Mouse (Mus musculus): ENCODE data around the gene Mipep.
A peak's percentile ranks its signal among the peaks of the same experiment; 100 is the strongest.

Mipep gene

DNA sequence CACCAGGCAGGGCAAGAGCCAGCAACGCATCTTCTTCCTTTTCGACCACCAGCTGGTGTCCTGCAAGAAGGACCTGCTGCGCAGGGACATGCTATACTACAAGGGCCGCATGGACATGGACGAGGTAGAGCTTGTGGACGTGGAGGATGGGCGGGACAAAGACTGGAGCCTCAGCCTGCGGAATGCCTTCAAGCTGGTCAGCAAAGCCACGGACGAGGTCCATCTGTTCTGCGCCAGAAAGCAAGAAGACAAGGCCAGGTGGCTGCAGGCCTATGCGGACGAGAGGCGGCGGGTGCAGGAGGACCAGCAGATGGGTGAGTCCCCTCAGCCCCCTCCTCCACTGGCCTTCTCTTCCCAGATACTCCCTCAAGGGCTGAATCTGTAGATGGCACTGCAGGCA lies 28.1 kb upstream of the Mipep start:
- no peak for DNase-seq (ENCODE audit: low read depth in 1 of 2, low spot score in 2 of 2)

DNA sequence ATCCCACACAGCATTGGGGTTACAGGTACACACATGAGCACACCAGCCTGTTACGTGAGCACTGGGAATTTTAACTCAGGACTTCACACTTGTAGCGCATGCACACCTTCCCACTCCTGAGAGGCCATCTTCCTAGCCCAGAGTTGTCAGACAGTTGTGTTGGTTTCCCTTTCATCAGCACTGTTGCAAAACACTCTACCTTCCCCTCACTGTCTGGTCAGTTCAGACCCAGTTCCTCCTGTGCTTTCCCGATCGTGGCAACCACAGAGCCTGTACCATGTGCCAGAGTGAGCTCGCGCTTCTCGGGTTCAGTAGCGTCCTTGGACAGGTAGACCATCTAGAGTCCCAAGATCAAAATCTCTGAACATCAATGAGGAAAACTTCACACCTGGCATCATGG lies 27.1 kb upstream of the Mipep start:
- DNase-seq (ENCODE audit: low read depth in 1 of 2, low spot score in 2 of 2) = peak in 1 of 2 experiments; percentile 32

DNA sequence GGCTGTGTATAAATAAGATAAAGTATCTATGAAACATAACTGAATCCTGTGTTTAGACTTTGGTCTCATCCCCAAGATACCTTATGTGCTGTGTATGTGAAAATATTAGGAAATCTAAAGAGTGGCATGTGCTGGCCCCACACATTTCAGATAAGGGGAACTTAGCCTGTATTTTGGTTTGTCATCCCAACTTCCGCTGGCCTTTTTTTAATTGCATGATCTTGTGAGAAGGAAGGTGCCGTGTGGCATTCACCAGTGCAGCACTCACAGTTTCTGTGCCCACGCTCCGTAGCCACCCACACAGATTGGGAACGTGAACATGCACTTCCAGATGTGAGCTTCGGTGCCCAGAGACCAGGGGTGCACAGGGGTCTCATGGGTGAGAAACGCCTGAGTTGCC lies 26.7 kb upstream of the Mipep start:
- peak in 1 of 2 experiments; percentile 23 for DNase-seq (ENCODE audit: low read depth in 1 of 2, low spot score in 2 of 2)

DNA sequence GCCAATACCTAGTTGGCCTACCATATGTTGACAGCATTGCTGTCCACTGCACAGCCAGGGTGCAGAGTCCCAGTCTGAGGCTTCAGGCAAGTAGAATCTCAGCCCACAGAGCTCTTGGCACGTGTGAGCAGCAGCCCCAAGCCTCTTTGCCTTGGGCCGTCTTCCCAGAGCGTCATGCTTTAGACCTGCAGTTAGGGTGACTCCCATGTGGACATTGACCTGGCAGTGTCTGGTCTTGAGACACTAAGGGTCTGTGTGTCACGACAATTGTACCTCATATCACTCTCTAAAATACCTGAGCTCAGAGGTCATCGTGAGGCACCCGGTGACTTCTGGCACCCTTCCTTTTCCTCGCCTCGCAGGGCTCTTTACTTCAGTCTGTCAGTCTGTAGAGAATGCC lies 25.3 kb upstream of the Mipep start:
- no peak for DNase-seq (ENCODE audit: low read depth in 1 of 2, low spot score in 2 of 2)

DNA sequence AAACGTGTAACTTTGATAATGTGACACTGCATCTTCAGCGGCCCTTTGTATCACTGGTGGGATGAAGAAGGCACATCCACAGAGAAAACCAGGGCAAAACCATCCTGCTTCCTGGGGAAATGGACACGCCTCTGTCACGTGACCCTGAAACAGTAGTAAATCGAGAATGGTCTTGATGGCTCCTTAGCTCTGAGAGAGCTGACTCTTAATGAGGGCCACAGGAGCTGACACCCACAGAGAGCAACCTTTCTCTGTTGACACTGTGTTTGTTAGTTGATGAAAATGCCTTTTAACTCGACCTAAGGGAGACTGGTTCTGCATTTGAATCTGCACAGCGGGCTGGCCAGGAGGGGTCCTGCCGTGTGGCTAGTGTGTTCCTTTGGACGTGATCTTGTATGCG lies 22.6 kb upstream of the Mipep start:
- DNase-seq (ENCODE audit: low read depth in 1 of 2, low spot score in 2 of 2) = no peak

DNA sequence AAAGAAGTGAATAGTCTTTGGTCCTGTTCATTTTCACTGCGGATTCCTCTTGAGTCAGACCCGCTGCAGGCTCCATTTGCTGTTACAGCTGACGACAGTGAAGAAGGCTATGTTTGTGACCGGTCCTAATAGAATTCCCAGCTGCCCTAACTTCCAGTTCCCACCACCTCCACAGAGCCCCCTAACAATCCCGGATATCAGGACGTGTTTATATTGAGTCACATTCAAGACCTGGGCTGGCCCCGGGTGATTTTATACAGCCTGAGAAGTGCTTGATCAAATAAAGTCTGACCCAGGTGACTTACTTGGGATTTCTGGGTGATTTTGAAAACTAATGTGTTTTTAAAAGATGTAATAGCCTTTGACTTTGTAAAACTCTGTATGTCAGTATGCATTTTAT lies 21.6 kb upstream of the Mipep start:
- DNase-seq (ENCODE audit: low read depth in 1 of 2, low spot score in 2 of 2) = no peak

DNA sequence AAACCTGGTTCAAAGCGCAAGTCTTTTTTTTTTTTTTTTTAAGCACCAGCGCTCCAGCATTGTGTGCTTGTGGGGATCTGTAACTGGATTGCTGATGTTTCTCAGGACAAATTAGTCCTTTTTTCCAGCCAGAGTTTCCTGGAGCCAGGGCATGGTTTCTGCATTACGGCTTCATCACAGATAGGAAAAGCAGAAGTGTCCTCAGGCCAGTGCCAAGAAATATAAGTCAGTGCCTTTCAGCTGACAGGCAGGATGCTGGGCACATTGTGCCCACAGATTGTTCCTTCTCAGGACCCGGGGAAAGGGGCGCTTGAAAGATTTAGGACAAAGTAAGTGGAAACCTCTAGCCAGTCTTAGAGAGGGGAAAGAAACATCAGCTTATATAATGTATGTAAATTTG lies 20.6 kb upstream of the Mipep start:
- no peak for DNase-seq (ENCODE audit: low read depth in 1 of 2, low spot score in 2 of 2)

DNA sequence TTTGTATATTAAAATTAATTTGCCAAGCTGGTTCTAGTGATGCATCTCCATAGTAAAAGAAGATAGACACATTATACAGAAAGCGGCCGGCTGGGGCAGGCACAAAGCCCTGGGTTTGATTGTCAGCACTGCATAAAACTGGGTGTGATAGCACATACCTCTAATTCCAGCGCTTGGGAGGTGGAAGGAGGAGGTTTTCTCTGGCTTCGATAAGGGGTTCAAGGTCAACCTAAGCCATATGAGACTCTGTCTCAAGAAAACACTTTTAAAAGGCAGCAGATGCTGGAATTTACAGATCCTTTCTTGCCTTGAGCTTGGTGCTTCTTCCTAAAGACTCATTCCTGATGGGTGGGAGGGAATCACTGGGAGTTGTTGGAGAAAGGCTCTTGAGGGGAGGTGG lies 19.8 kb upstream of the Mipep start:
- no peak for DNase-seq (ENCODE audit: low read depth in 1 of 2, low spot score in 2 of 2)

DNA sequence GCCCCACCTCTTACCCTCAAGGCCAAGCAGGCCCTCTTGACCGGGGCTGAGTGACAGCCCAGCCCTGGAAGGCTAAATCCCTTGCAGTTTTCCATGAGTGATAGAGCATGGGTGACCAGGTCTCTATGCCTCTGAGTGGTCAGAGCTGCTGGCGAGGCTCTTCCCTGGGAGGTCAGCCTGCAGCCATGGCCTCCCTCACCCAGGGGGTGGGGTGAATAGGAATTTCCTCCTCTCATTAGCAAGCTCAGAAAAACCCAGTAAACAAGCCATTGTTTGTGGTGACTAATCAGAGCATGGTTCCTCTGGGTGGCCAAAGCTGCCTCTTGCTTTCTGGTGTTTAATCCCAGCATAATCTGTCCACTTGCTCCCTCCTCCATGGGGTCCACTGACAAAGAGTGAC lies 19.3 kb upstream of the Mipep start:
- DNase-seq (ENCODE audit: low read depth in 1 of 2, low spot score in 2 of 2) = no peak

DNA sequence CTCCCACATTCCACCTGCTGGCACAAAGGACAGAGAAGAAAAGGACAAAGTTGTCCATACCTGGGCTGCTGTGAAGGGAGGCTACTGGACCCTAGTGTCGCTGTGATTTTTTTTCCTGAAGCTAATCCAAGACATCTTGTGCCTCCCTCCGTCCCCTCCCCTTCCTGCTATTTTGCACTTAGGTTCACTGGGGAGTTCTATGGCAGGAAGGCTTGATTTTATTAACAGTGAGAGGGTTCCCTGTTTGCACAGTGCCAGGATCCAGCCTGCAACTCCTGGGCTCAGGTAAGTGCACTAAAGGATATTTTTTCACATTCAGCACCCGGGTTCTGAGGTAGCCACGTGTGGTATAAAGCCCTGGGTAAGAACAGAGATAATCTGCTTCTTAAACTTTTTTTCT lies 16.5 kb upstream of the Mipep start, which contains the start of gene C1qtnf9:
Gene C1qtnf9, plus strand, starts transcription at position 251 of the 400 bp plus-strand sequence.
- DNase-seq (ENCODE audit: low read depth in 1 of 2, low spot score in 2 of 2) = no peak

DNA sequence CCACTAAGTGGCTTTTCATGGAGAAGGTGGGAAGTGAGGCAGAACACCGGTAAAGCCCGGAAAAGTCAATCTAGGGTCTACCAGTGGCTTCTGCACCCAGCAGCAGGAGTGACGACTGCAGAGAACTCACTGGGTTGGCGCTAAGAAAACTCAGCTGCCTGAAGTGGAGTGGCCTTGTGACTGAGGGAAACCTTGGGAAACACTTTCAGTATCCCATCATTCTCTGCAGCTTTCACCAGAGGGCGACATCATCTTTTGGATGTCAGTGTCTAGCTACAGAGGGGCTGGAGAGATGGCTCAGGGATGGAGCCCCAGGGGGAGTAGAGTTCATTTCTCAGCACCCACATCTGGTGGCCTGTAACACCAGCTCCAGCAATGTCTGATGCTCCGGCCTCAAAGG lies 15.0 kb upstream of the Mipep start:
- DNase-seq (ENCODE audit: low read depth in 1 of 2, low spot score in 2 of 2) = no peak

DNA sequence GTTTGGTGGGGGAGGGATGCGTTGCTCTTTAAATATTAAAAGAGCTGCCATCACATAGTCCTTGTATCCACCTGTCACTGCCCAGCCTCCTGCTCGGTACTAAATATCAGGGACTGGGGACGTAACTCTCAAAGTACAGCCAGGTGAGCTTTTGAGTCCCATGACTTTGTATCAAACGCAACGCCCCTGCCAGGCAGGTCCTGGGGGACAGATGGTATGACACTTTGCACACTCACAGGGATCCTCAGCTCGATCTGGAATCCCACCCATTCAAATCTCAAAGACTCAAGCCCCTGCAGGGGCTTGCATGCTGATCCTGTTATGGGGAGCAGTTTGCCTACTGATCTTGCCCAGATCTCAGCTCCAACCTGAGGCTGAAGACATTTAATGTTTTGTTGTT lies 13.8 kb upstream of the Mipep start:
- no peak for DNase-seq (ENCODE audit: low read depth in 1 of 2, low spot score in 2 of 2)

DNA sequence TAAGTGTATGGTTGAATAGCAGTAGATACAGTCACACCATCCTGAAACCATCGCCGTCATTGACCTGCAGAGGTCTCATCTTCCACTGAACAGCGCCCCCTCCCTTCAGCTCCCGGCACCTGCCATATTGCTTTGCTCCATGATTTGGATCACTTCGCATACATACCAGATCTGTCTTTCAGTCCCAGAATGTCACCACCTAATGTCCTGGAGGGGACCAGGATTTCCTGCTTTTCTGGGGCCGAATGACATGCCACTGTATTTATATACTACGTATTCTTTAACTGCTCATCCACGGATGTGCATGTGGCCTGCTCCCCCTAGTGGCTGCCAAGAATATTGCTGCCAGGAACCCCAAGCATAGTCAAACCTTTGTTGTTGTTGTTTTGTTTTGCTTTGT lies 13.3 kb upstream of the Mipep start:
- DNase-seq (ENCODE audit: low read depth in 1 of 2, low spot score in 2 of 2) = peak; percentile 14 to 64

DNA sequence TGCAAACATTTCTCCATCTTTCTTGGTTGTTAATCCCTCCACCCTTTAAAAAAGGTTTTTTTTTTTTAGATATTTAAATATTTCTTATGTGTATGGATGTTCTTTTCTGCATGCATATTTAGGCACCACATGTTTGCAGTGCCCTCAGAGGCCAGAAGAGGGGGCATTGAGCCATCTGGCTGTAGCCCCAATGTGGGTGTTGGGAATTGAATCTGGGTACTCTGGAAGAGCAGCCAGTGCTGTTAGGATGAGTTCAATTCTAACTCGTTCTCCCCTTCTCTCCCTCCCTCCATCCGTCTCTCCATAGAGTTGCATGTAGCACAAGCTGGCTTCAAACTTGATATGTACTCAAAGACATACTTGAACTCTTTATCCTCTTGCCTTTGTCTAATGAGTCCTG lies 10.9 kb upstream of the Mipep start:
- no peak for DNase-seq (ENCODE audit: low read depth in 1 of 2, low spot score in 2 of 2)

DNA sequence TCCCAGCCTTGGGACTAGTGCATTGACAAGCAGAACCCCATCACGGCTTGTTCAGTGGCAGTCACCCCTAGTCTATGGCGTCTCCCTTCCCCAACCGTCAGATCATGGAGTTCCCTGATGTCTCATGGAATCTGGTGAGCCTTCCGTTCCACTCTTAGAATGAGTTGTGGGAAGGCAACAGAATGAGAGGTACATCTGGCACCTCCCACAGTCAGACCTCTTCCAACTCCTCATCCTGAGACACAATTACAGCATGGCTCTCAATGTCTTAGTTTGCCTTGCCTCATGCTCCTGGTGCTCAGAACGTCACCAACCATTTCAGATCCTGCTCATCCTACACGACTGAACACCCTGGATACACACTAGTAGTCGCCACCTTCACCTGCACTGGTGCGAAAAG lies 7.9 kb upstream of the Mipep start:
- DNase-seq (ENCODE audit: low read depth in 1 of 2, low spot score in 2 of 2) = no peak

DNA sequence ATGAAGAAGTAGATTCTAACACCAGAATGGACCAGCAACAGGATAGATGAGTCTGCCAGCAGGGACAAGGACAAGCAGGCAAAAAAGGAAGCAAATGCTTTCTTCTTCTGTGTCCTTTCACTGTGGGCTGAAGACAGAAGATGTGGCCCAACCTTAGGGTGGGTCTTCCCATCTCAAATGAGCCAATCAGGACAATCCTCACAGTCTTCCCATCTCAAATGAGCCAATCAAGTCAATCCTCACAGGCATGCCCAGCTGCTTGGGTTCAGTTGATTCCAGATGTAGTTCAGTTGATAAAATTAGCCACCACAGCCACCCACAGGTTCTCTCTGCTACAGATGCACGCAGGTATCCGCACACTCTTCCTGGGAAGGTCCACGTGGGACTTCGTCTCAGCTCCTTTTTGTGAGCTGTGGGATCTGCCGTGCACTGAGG lies 6.9 kb upstream of the Mipep start:
- no peak for DNase-seq (ENCODE audit: low read depth in 1 of 2, low spot score in 2 of 2)

DNA sequence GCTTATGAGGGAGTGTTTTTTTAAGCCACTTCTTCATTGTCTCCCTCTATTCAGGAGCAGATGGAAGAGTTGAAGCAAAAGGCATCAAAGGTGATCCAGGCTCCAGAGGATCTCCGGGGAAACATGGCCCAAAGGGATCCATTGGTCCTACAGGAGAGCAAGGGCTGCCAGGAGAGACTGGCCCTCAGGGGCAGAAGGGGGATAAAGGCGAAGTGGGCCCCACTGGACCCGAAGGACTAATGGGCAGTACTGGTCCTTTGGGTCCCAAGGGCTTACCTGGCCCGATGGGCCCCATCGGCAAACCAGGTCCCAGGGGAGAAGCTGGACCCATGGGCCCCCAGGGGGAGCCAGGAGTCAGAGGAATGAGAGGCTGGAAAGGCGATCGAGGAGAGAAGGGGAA lies 5.2 kb upstream of the Mipep start:
- DNase-seq (ENCODE audit: low read depth in 1 of 2, low spot score in 2 of 2) = no peak

DNA sequence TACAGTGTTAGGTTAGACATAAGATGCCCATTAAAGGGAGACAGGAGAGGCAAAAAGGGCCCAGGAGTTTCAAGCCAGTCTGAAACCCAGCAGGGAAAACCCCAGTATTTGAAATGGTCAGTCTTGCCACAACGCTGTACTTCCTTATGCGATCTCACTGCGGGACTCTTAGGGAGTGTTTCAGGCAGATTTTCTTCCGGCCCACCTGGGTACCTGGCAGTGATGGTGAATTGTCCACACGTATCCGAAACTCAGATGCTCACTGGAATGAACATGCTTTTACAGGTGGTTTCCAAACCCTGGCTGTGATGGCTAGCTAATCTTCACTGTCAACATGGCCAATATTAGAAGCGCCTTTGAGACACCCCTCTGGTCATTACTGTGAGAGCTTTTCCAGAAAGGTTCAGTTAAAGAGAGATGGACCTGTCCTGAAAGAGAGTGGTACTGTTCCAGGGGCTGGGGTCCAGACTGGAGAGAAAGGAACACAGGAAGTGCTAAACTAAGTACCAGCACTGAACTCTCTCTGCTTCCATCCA lies 2.2 kb upstream of the Mipep start:
- no peak for DNase-seq (ENCODE audit: low read depth in 1 of 2, low spot score in 2 of 2)

DNA sequence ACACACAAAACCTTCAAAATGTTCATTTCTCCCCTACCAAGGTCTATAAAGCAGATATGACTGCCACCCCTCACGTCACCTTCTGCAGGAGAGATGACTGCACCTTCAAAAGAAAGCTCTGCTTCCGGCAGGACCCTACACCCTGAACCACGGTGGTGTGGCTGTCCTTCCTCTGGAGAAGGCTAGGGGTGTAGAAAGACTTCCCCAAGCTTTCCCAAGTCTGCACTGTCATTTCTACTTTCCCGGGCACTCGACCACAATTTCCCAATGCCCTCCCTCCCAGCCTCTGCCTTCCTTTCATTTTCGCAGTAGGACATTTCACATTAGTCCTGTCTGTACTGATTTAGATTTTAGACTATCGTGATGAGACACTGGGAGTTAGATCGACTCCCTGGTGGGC lies 1.2 kb upstream of the Mipep start:
- DNase-seq (ENCODE audit: low read depth in 1 of 2, low spot score in 2 of 2) = no peak

DNA sequence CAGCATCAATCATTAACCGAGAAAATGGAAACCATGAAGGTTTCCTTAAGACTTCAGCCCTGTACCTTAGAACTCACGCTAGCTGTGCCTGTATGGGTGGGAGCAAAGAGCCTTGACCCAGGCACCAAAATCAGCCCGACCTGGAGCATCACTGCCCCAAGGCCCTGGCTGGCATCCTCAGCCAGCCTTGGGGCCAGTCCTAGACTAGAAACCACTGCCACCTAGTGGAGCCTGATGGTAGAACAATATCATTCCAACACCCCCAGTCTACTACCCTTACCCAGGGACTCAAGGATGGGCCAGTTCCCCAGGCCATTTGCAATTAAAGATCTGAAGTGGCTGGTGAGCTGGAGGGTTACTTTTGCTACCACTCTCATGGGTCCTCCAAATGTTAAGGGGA lies 5.7 kb downstream of the Mipep start:
- DNase-seq (ENCODE audit: low read depth in 1 of 2, low spot score in 2 of 2) = peak in 1 of 2 experiments; percentile 19

DNA sequence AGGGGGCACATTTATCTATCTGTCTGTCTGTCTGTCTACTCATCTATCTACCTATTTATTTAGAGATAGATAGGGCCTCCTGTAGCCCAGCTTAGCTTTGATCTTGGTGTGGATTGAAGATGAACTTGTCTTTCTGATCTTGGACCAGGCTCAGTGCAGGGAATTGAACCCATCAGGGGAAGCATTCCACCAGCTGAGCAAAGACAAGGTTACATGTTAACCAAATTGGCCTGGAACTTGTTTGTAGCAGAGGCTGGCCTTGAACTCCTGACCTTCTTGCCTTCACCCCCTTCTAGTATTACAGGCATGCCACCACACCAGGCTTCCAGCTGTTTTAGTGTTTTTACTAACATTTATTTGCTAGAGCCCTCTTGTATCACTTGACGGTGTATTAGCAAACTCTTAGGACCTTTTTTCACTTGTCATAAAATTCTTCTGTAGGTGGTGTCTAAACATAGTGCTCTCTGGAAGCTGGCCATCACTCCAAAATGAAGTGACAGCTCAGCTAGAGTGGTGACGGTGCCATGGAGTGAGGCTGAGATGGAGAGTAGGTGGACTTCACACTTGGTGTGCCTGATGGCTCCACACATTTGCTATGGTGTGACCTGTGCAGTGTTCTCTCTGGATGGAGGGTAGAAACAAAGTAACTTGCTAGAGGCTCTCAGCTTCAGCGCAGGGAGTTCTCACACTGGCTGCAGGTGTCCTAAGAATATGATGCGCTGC lies 12.4 kb downstream of the Mipep start:
- no peak for DNase-seq (ENCODE audit: low read depth in 1 of 2, low spot score in 2 of 2)

DNA sequence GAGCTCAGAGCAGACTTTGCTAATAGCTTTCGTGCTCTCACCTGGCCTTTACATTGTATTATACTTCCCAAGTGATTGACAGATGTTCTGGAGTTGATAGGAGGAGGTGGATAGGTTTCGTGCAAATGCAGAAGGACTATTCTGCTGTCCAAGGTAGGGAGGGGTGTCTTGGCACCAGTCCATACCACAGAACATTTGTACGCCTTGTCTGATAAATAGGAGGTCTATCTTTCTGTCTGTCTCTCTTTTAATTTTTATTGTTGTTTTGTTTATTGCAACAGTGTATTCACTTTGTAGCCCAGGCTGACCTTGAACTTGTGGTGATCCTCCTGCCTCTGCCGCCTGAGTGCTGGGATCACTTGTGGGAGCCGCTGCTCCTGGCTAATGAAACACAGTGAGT lies 13.2 kb downstream of the Mipep start:
- DNase-seq (ENCODE audit: low read depth in 1 of 2, low spot score in 2 of 2) = no peak

DNA sequence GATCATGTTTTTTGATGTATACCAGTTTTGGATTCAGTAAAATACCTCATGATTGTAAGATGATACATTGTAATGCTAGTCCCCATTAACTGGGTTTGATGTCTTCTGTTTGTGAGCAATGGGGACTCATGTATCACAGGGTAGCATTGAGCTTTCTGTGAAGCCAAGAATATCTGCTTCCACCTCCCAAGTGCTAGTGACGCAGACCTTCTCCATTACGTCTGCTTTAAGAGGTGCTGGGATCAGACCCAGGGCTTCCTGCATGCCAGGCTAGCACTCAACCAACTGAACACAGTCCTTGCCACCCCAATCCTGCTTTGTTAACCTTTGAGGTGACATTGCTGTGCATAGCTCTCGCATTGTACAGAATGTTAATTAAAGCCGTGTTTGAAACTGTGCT lies 14.3 kb downstream of the Mipep start:
- DNase-seq (ENCODE audit: low read depth in 1 of 2, low spot score in 2 of 2) = no peak
